Mouse (Mus musculus): Measurements from ENCODE around the gene Gipc3. TPM values are rescaled to one million over a fixed set of nuclear protein-coding genes. Genes with fewer than 3 reads are reported as not detected.

The Gipc3 gene
- polyA plus RNA-seq, 1 experiment = 0.16 TPM

- TF ChIP-seq CTCF (IDR thresholded peaks at IDR 0.05; ENCODE audit: borderline replicate concordance, extremely low read depth, insufficient read depth, insufficient read length) (no peak), POLR2A (IDR thresholded peaks at IDR 0.05; ENCODE audit: borderline replicate concordance, extremely low read depth, insufficient read depth, insufficient read length, poor library complexity, severe bottlenecking) (no peak)
- DNase-seq (ENCODE audit: low read depth) = no peak
Observed at GRCm38 (mm10) chr10:81366477-81367206, 23.6 kb upstream of the Gipc3 start.

GRCm38 (mm10) chr10:81365672-81366476 is 22.8 kb upstream of the Gipc3 start, which contains the start of gene 4930404N11Rik:
4930404N11Rik (minus strand) TSS chr10:81365816.
- TF ChIP-seq POLR2A (IDR thresholded peaks at IDR 0.05; ENCODE audit: borderline replicate concordance, extremely low read depth, insufficient read depth, insufficient read length, poor library complexity, severe bottlenecking) = no peak
- no peak for TF ChIP-seq CTCF (IDR thresholded peaks at IDR 0.05; ENCODE audit: borderline replicate concordance, extremely low read depth, insufficient read depth, insufficient read length)
- DNase-seq (ENCODE audit: low read depth) = peak; percentile 47

- DNase-seq (ENCODE audit: low read depth) = no peak
- no peak for TF ChIP-seq POLR2A (IDR thresholded peaks at IDR 0.05; ENCODE audit: borderline replicate concordance, extremely low read depth, insufficient read depth, insufficient read length, poor library complexity, severe bottlenecking)
- TF ChIP-seq CTCF (IDR thresholded peaks at IDR 0.05; ENCODE audit: borderline replicate concordance, extremely low read depth, insufficient read depth, insufficient read length) = no peak
Observed at GRCm38 (mm10) chr10:81365073-81365472, 22.0 kb upstream of the Gipc3 start.

GRCm38 (mm10) chr10:81364666-81365065 is 21.6 kb upstream of the Gipc3 start:
- DNase-seq (ENCODE audit: low read depth) = no peak
- TF ChIP-seq CTCF (IDR thresholded peaks at IDR 0.05; ENCODE audit: borderline replicate concordance, extremely low read depth, insufficient read depth, insufficient read length) (no peak), POLR2A (IDR thresholded peaks at IDR 0.05; ENCODE audit: borderline replicate concordance, extremely low read depth, insufficient read depth, insufficient read length, poor library complexity, severe bottlenecking) (no peak)

GRCm38 (mm10) chr10:81363436-81364346 is 20.6 kb upstream of the Gipc3 start:
- no peak for DNase-seq (ENCODE audit: low read depth)
- TF ChIP-seq POLR2A (IDR thresholded peaks at IDR 0.05; ENCODE audit: borderline replicate concordance, extremely low read depth, insufficient read depth, insufficient read length, poor library complexity, severe bottlenecking) (no peak), CTCF (IDR thresholded peaks at IDR 0.05; ENCODE audit: borderline replicate concordance, extremely low read depth, insufficient read depth, insufficient read length) (no peak)

GRCm38 (mm10) chr10:81362336-81362949 is 19.4 kb upstream of the Gipc3 start:
- TF ChIP-seq CTCF (IDR thresholded peaks at IDR 0.05; ENCODE audit: borderline replicate concordance, extremely low read depth, insufficient read depth, insufficient read length) (no peak), POLR2A (IDR thresholded peaks at IDR 0.05; ENCODE audit: borderline replicate concordance, extremely low read depth, insufficient read depth, insufficient read length, poor library complexity, severe bottlenecking) (no peak)
- DNase-seq (ENCODE audit: low read depth) = no peak

GRCm38 (mm10) chr10:81360721-81361120 is 17.7 kb upstream of the Gipc3 start:
- TF ChIP-seq CTCF (IDR thresholded peaks at IDR 0.05; ENCODE audit: borderline replicate concordance, extremely low read depth, insufficient read depth, insufficient read length) (no peak), POLR2A (IDR thresholded peaks at IDR 0.05; ENCODE audit: borderline replicate concordance, extremely low read depth, insufficient read depth, insufficient read length, poor library complexity, severe bottlenecking) (no peak)
- DNase-seq (ENCODE audit: low read depth) = no peak

GRCm38 (mm10) chr10:81358841-81359240 is 15.8 kb upstream of the Gipc3 start:
- TF ChIP-seq CTCF (IDR thresholded peaks at IDR 0.05; ENCODE audit: borderline replicate concordance, extremely low read depth, insufficient read depth, insufficient read length) = no peak
- TF ChIP-seq POLR2A (IDR thresholded peaks at IDR 0.05; ENCODE audit: borderline replicate concordance, extremely low read depth, insufficient read depth, insufficient read length, poor library complexity, severe bottlenecking) = no peak
- no peak for DNase-seq (ENCODE audit: low read depth)

- DNase-seq (ENCODE audit: low read depth) = no peak
- no peak for TF ChIP-seq POLR2A (IDR thresholded peaks at IDR 0.05; ENCODE audit: borderline replicate concordance, extremely low read depth, insufficient read depth, insufficient read length, poor library complexity, severe bottlenecking)
- no peak for TF ChIP-seq CTCF (IDR thresholded peaks at IDR 0.05; ENCODE audit: borderline replicate concordance, extremely low read depth, insufficient read depth, insufficient read length)
Observed at GRCm38 (mm10) chr10:81358209-81358608, 15.1 kb upstream of the Gipc3 start.

- TF ChIP-seq POLR2A (IDR thresholded peaks at IDR 0.05; ENCODE audit: borderline replicate concordance, extremely low read depth, insufficient read depth, insufficient read length, poor library complexity, severe bottlenecking) (peak; percentile 79), CTCF (IDR thresholded peaks at IDR 0.05; ENCODE audit: borderline replicate concordance, extremely low read depth, insufficient read depth, insufficient read length) (no peak)
- DNase-seq (ENCODE audit: low read depth) = peak; percentile 96
Observed at GRCm38 (mm10) chr10:81356991-81357844, 14.2 kb upstream of the Gipc3 start, which contains the start of gene Mfsd12. Mfsd12 (plus strand) TSS chr10:81357491.
